Mouse (Mus musculus): ENCODE measurements around the gene Onecut3. TPM values are rescaled to one million over a fixed set of nuclear protein-coding genes. Genes with fewer than 3 reads are reported as not detected.

The Onecut3 gene
- not detected in 2 replicates for polyA plus RNA-seq (2012; rRNA removed)

DNA sequence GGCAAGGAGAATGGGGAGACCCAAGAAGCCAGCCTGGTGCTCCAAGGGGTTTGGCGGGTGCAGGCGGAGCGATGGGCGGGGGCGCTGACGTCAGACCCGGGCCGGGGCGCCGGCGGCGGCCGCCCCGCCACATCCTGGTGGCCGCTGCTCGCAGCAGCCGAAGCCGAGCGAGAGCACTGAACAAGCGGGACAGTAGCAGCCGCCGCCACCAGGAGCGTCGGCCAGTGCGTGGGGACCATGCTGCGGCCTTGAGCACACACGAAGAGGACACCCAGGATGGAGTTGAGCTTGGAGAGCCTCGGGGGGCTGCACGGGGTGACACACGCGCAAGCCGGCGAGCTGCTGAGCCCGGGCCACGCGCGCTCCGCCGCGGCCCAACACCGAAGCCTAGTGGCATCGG lies at the start of gene Onecut3:
Onecut3 (plus strand) TSS at position 104 of the 400 bp plus-strand sequence.
- DNase-seq (ENCODE audit: low read depth) = no peak

DNA sequence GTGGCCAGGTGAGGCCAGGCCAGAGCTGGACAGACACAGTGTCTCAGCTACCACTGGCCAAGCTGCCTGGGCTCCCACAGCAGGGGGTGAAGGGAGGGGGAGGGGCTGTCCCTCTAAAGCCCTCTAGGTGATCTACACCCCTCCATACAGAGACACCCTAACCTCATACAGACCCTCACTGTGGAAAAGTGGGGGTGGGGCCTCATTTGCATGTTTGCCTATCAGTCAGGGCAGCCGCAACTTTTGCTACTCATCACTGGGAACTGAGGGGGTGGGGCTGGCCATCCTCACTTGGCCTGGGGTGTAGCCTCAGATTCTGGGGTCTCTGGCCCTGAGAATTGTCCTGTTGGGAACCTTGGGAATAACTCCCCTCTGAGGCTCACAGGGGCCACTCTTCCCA lies 49.6 kb upstream of the Onecut3 start:
- no peak for DNase-seq (ENCODE audit: low read depth)

GRCm38 (mm10) chr10:80445898-80446601 lies 48.6 kb upstream of the Onecut3 start:
- no peak for DNase-seq (ENCODE audit: low read depth)

DNA sequence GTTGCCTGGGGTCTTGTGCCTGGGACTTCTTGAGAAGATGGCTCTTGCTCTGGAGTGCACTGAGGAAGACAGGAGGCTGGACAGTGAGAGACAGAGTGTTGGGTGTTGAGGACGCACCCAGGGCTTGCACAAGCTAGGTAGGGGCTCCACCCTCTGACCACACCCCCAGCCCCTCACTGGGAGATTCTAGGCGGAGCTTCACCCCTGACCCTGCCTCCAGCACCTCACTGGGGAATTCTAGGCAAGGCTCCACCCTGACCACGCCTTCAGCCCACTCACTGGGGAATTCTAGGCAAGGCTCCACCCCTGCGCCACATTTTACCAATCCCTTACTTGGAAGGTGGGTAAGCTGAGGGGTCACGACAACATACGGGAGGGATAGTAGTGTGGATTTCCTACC lies 44.0 kb upstream of the Onecut3 start:
- DNase-seq (ENCODE audit: low read depth) = no peak

GRCm38 (mm10) chr10:80453601-80454000 lies 41.0 kb upstream of the Onecut3 start:
- no peak for DNase-seq (ENCODE audit: low read depth)

DNA sequence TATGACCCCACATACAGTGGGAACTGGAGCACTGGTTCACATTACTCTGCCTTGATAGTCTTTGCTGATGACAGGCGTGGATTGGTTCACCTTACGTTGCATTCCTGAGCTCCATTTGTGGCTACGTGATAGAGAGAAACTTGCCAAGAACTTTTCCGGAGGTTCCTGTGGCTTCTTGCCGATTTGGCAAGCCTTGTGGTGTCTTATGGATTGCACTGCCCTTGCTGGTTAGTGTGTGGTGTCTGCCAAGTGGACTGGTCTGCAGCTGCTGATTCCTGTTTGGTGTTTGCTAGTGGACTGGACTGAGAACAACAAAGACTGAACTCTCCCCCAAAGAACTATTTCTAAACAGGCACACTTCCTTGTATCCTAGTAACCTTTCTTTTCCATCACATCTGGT lies 39.9 kb upstream of the Onecut3 start:
- DNase-seq (ENCODE audit: low read depth) = no peak

- DNase-seq (ENCODE audit: low read depth) = no peak
These were observed 38.9 kb upstream of the Onecut3 start for GRCm38 (mm10) chr10:80455697-80456096.

DNA sequence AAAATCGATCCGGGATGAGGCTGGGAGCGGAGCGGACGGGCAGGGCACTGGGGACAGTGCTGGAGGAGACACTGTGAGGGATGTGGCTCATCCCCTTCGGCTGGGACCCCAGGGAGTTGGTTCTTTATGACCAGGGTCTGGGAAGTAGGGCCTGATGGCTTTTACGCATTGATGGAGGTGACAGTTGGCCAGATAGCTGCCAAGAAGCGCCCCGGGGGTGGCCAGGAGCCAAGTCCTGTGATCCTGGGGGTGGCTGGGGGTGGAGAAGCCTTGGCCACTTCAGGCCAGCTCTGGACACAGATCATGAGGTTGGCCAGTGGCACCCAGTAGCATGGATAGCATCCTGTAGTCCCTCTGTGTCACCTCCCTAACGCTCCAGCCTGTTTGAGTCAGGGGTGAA lies 35.4 kb upstream of the Onecut3 start:
- DNase-seq (ENCODE audit: low read depth) = no peak

DNA sequence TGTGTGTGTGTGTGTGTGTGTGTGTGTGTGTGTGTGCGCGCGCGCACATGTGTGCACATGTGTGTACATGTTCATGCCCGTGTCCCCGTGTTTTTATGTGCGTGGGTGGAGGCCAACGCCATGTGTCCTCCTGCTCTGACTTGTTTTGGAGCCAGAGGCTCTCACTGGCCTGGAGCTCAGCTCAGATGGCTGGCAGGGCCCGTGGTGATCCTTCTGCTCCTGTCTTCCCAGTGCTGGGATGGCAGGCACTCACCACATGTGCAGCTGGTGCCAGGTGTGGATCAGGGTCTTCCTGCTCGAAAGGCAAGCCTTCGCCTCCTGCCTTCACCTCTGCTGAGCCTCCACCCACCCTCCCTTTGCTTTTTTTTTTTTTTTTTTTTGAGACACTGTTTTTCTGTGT lies 35.0 kb upstream of the Onecut3 start:
- no peak for DNase-seq (ENCODE audit: low read depth)

- no peak for DNase-seq (ENCODE audit: low read depth)
These were observed 34.3 kb upstream of the Onecut3 start for GRCm38 (mm10) chr10:80460324-80460723.

DNA sequence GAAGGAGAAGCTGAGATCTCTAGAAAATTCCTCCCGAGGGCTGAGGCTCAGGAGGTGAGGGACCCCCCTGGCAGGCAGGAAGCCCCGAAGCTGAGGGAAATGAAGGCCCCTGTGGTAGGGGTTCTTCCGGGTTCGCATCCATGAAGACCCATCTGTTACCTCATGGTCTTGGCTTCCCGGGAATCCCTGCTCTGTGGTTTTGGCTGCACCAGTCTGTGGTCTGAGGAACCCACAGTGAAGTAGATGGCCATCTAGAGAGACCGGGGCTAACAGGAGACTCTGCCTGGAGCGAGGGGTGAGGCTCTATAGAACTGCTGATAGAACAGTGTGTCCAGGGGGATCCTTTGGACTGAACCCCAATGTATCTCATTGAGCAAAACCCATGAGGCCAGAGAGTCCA lies 33.3 kb upstream of the Onecut3 start:
- DNase-seq (ENCODE audit: low read depth) = no peak

DNA sequence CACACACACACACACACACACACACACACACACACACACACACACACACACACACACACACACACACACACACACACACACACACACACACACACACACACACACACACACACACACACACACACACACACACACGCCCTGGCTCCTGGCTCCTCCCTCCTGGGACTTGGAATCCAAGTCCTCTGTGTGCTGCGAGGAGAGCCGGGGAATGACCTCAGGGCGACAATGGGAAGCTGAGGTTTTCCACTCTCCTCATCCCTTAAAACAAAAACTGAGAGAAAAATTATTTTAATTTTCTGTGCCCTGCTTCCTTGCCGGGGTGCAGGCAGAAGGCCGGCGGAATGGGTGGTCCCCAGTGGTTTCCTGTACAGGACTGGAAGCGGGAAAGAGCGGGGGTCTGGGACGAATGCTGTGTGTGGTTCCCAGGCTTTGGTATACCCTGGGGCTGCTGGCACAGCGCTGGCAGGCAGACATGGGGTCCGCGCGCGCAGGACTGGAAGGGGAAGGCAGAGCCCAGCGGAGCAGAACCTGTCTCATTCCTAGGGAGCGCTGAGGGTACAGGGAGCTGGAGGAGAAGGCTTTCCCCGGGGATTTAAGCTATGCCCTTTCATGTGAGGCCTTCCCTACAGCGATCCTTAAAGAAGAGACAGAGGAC lies 30.1 kb upstream of the Onecut3 start:
- DNase-seq (ENCODE audit: low read depth) = no peak

DNA sequence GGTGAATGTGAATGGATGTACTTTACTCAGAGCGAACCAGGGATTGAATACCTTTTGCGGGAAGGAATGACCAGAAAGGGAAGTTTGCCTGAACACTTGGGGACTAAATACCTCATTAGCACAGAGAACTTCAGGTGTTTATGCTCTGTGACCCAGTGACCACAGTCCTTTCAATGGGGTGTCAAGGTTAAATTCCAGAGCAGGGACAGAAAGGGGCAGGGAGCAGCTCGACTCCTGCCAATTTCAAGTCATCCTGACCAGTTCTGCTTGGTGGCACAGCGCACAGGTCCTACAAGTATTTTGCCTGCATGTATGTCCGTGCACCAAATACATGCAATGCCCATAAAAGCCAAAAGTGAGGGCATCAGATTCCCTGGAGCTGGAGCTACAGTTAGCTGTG lies 29.6 kb upstream of the Onecut3 start:
- DNase-seq (ENCODE audit: low read depth) = no peak

GRCm38 (mm10) chr10:80475290-80475959 lies 19.2 kb upstream of the Onecut3 start:
- no peak for DNase-seq (ENCODE audit: low read depth)

GRCm38 (mm10) chr10:80478531-80478930 lies 16.1 kb upstream of the Onecut3 start:
- no peak for DNase-seq (ENCODE audit: low read depth)

GRCm38 (mm10) chr10:80481002-80481401 lies 13.6 kb upstream of the Onecut3 start:
- DNase-seq (ENCODE audit: low read depth) = no peak

- no peak for DNase-seq (ENCODE audit: low read depth)
These were observed 7.7 kb upstream of the Onecut3 start for GRCm38 (mm10) chr10:80486862-80487379.

DNA sequence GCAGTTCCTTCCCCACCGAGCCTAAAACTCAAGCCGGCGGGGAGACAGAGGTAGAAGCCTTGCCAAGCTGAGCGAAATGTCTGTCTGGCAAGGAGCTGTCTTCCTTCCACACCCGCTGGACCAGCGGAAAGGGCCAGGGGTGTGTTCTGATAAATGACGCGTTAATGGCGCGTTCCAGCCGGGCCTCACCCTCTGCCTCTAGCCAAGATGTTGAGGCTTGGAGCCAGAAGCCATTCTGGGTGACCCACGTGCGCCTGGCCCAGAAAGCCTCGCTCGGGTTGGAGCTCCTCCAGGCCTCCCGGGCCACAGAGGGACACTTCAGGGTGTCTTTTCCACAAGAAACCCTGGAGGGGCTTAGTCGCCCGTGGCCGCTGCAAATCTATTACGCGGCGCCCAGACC lies 4.6 kb upstream of the Onecut3 start:
- no peak for DNase-seq (ENCODE audit: low read depth)

- DNase-seq (ENCODE audit: low read depth) = no peak
These were observed 1.3 kb downstream of the Onecut3 start for GRCm38 (mm10) chr10:80495901-80496300.

- DNase-seq (ENCODE audit: low read depth) = no peak
These were observed 1.8 kb downstream of the Onecut3 start for GRCm38 (mm10) chr10:80496421-80496820.

DNA sequence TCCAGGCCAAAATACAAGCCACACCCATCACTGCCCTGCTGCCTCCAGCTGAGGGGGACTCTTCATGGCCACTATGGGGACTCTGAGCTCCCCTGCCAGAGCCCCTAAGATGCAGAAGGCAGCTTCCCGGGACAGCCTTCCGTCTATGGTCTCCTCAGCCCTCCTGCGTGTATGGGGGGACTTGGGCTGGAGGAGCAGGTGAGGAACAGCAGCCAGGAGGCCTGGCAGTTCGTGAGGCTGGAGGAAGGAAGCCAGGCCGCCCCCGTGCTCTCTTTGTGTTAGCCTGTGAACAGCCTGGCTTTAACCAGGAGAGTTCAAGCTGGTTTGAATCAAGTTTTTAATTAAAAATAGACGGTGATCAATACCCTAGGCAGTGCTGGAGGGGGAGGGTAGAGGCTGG lies 7.7 kb downstream of the Onecut3 start:
- DNase-seq (ENCODE audit: low read depth) = no peak

DNA sequence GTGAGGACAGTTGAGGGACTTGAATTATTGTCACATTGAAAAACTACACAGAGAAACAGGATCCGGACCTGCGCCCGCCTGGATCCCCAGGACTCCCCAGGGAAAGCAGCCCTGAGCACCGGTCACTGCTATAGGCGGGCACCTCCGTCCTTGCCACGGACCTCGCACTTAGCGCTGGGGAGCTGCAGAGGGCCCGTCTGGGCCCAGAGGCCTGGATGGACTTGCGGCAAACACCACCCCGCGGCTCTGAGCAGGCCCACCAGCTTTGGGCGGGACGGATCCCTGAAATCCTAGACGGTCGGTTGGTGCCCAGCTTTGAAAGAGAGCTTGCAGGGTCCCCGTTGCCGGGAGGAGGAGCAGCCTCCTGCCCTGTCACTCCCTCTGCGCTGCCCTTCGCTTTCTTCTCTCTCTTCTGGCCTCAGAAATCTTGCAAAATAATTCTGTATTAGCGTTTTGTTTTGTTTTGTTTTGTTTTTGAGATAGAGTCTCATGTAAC lies 8.2 kb downstream of the Onecut3 start:
- DNase-seq (ENCODE audit: low read depth) = no peak
